Mouse (Mus musculus): Measurements from ENCODE around the gene Acvr1c.

GRCm38 (mm10) chr2:58324118-58324901 lies 33.4 kb downstream of the Acvr1c start:
- TF ChIP-seq E2F4 (IDR thresholded peaks at IDR 0.05; ENCODE audit: insufficient read depth) = no peak
- TF ChIP-seq POLR2A (IDR thresholded peaks at IDR 0.05; ENCODE audit: insufficient read length, low read depth) = no peak
- TF ChIP-seq USF1 (IDR thresholded peaks at IDR 0.05; ENCODE audit: low read depth) = no peak
- TF ChIP-seq TCF3 (IDR thresholded peaks at IDR 0.05; ENCODE audit: insufficient read length, low read depth) = no peak

All from myocyte (in vitro differentiated cells).